Mouse (Mus musculus): ENCODE results near the gene Gng2. TPM values are rescaled to one million over a fixed set of nuclear protein-coding genes. Genes with fewer than 3 reads are reported as not detected.

The Gng2 gene
- polyA plus RNA-seq, 1 experiment from 2014 or later = 60.6 TPM

DNA sequence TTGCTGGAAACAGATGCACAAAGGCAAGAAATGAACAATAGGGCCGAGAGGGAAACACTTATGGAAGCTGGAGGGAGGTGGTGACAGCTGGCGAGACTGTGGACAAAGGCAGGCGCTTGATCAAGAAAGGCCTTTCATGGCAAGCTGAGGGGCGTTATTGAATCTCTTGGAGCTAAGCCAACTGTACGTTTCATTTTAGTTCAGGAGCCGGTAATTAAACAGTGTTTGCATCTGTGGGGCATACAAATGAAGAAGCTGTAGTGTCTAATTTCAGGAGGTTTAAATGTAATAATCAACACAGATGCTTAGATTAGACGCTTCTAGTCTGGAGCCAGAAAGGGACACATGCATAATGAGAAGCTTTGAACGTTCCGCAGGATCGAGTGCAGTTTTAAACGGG lies 151.9 kb downstream of the Gng2 start:
- Histone ChIP-seq H3K27ac (no peak overlapping the region), H3K27me3 (no peaks in the 10 kb centered on the region), H3K9ac (no peak overlapping the region), H3K4me2 (no peak overlapping the region), H3K4me1 (peaks cover 12% of the 10 kb centered on the region), H3K36me3 (peaks cover 12% of the 10 kb centered on the region), H3K9me3 (no peaks in the 10 kb centered on the region), H3K4me3 (no peak overlapping the region)
- WGBS = 62% methylated on average over 11 of the region's 11 CpGs
- ATAC-seq (ENCODE audit: insufficient number of reproducible peaks, low FRiP score, low TSS enrichment, low read depth) = no peak

- peak; percentile 96 for ATAC-seq (ENCODE audit: insufficient number of reproducible peaks, low FRiP score, low TSS enrichment, low read depth)
- H3K4me2 ChIP-seq = peak within 1 kb of the TSS; percentile 62
- H3K4me1 ChIP-seq = peaks cover 12% of the 10 kb centered on the region
- WGBS = under 1% methylated on average over 80 of the region's 80 CpGs
- peaks cover 25% of the 10 kb centered on the region for H3K36me3 ChIP-seq
- H3K27me3 ChIP-seq = no peaks in the 10 kb centered on the region
- peak within 1 kb of the TSS; percentile 90 for H3K27ac ChIP-seq
- peak within 1 kb of the TSS; percentile 95 for H3K4me3 ChIP-seq
- H3K9me3 ChIP-seq = no peaks in the 10 kb centered on the region
- peak within 1 kb of the TSS; percentile 93 for H3K9ac ChIP-seq
Observed at GRCm38 (mm10) chr14:19823321-19824142, 153.9 kb downstream of the Gng2 start, which contains the start of gene Rtraf. Gene Rtraf (minus strand): TSS chr14:19823824.

Other genes with a start within 250 kb of the Gng2 start
- gene Nid2, start 226.4 kb downstream of the Gng2 start, polyA plus RNA-seq (2015; fragmentation: Nextera tagmentation; extraction: Ambion mirVana) = 91.1 and 100 TPM in 2 replicates
- 179 and 202 TPM in 2 replicates for gene Rtraf, start 153.8 kb downstream of the Gng2 start, polyA plus RNA-seq (2015; fragmentation: Nextera tagmentation; extraction: Ambion mirVana)
- gene Saysd1, start 160.9 kb upstream of the Gng2 start, polyA plus RNA-seq (2015; fragmentation: Nextera tagmentation; extraction: Ambion mirVana) = 13.4 and 14.1 TPM in 2 replicates
- gene Kcnk5, start 204.2 kb upstream of the Gng2 start, polyA plus RNA-seq (2015; fragmentation: Nextera tagmentation; extraction: Ambion mirVana) = 4.5 and 4.7 TPM in 2 replicates

All from limb, embryonic 15.5 days (tissue).